Mouse (Mus musculus) heart, adult 18-20 months (tissue): Measurements from ENCODE around the gene 1500015O10Rik. TPM values are rescaled to one million over a fixed set of nuclear protein-coding genes. Genes with fewer than 3 reads are reported as not detected.

Experiments
- DNase-seq, 2 experiments: peaks; one replicate each; pipeline ENCODE4 v3.0.0; 2021 to 2022; ENCODE audit warnings: mixed read lengths in 1 of 2
- long read RNA-seq, 2 experiments: library from polyadenylated mRNA; stranded (forward); transcript quantifications; one replicate each; pipeline ENCODE4 v2.0.0; 2021
- total RNA-seq, 2 experiments: library from RNA; stranded (reverse); gene quantifications; 2 replicates each; pipeline ENCODE4 v1.2.3; 2021

The 1500015O10Rik gene
- total RNA-seq = 1 to 10 TPM; 1.5 to 3.9 TPM
- long read RNA-seq, experiment 1, partial matches to known transcripts = 9 of 10 reads
- long read RNA-seq, experiment 1, other reads (novel, unspliced or antisense) = 0 of 10 reads
- long read RNA-seq, experiment 2, partial matches to known transcripts = 6 of 7 reads
- long read RNA-seq, experiment 2, other reads (novel, unspliced or antisense) = 0 of 7 reads

- peak; percentile 39 to 71 for DNase-seq
These were observed at the start of gene 1500015O10Rik for GRCm38 (mm10) chr1:43730491-43730924. Gene 1500015O10Rik, plus strand, starts transcription at chr1:43730602.

GRCm38 (mm10) chr1:43689983-43690382 is 40.4 kb upstream of the 1500015O10Rik start:
- DNase-seq = no peak

DNA sequence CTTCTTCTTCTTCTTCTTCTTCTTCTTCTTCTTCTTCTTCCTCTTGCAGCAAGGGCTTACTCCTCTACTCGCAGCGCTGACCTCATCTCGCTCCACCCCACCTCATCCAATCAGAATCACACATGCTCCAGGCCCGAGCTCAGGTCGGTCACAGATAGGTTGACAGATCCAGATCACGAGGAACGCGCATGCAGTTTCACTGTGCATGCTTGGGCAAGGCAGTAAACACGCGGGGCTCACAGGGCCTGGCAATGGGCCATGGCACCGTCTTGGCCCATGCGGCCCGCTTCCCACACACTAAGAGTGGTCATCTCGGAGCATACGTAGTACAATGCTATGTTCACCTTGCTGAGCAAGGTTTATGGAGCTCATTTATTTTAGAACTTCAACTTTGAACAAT is 39.9 kb upstream of the 1500015O10Rik start:
- DNase-seq = no peak

DNA sequence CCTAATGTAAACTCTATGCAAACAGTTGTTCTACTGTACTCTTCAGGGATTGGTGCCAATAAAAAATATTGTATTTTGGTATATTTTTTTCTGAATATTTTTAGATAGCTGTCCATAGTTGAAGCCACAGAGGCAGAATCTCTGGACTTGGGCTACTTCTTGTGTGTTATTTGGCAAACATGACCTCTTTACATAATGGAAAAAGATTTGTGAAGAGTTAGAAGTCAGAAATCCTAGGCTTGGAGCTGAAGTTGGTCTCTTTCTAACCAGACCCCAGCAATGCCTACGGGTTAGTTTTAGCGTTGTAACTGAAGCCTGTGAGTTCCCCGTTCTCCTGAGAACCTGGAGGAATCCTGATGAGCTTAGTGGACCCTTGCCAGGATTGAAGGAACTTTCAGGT is 36.3 kb upstream of the 1500015O10Rik start:
- no peak for DNase-seq

DNA sequence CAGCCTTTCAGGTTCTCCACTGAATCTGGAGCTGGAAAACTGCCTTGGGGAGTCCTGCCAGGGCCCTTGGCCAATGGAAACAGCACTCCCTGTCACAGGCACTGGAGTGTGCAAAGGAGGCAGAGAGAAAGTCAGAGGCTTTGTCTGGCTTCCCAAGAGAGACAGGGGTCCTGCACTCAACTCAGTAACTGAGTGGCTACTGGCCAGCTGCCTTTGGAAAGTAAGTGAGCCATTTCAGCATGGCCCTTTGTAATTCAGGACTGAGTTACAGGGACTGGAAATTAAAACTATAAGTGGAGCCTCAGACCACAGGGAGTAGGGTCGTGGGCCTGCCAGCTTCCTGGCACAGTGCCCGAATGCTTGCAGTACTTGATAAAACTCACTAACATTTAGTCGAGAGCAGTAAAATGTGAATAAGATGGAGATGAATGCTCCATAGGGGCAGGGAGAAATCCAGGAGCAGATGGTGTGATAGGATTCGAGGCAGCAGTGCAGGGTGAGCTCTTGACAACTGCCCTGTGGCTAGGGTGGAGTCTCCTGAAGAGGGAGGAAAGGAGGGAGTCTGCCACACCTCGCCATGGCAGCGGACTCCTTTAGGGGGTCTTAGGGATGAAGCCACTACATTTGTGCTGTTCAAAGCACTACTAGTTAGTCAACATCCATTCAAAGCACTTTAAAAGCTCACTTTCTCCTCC is 35.4 kb upstream of the 1500015O10Rik start:
- peak; percentile 93 to 95 for DNase-seq

GRCm38 (mm10) chr1:43698577-43699000 is 31.8 kb upstream of the 1500015O10Rik start:
- DNase-seq = peak; percentile 49 to 75

GRCm38 (mm10) chr1:43714841-43715240 is 15.6 kb upstream of the 1500015O10Rik start:
- peak in 1 of 2 experiments; percentile 15 for DNase-seq

DNA sequence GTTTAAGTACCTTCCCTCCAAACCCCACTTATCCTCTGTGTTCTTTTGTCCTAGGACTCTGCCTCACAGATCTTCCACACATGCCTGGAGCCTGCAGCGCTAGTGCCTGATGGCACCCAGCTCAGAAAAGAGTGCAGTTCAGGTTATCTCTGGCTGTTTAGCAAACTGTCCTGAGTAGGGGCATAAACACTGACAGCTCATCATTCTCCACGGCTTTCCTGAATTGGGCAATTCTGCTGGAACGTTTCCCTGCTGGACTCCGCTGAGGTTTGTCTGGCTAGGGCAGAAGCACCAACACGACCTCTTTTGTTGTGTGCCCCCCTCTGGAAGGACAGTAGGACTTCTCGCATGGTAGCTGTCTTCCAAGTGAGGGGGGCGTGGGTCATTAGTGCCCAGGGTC is 12.4 kb upstream of the 1500015O10Rik start:
- peak; percentile 11 for DNase-seq

DNA sequence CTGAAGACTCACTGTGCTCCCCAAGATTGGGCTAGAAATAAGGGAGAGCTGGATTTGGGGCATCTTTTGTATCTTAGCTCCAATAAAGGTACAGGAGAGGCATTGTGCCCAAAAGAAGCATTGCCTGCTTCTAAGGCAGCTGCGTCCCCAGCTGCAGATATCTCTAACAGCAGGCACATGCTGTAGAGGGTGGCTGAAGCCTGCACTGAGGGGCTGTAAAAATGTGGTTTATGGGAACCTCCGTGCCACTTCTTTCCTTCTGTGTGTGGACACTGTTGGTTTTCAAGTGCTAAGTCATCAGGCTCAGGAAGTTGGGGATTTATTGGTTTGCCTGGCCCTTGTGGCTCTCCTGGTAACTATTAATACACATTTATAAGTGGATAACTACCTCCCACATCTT is 11.6 kb upstream of the 1500015O10Rik start:
- DNase-seq = no peak

GRCm38 (mm10) chr1:43722459-43722858 is 7.9 kb upstream of the 1500015O10Rik start:
- DNase-seq = no peak

GRCm38 (mm10) chr1:43732100-43732499 is 1.7 kb downstream of the 1500015O10Rik start:
- no peak for DNase-seq

- no peak for DNase-seq
These were observed 2.3 kb downstream of the 1500015O10Rik start for GRCm38 (mm10) chr1:43732657-43733056.

GRCm38 (mm10) chr1:43737812-43738518 is 7.6 kb downstream of the 1500015O10Rik start:
- DNase-seq = peak; percentile 9 to 61

GRCm38 (mm10) chr1:43738519-43738894 is 8.1 kb downstream of the 1500015O10Rik start:
- no peak for DNase-seq

GRCm38 (mm10) chr1:43754448-43755312 is 24.3 kb downstream of the 1500015O10Rik start:
- peak in 1 of 2 experiments; percentile 45 for DNase-seq

DNA sequence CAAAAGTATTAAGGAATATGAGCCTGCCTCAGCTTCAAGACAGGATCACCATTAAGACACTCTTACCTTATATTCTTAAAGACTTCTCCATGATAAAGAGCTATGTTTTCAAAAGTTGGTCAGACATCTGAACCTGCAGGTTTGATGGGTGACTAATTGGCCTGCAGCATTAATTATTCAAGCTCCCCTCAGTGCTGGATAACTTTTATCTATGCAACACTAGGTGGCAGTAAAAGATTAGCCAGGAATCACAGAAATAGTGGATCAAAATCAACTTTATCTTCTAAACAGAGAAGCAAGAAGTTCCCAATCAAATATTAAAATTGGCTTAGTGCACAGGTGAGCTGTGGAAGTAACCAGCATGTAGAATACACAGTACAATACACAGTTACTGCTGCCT is 29.7 kb downstream of the 1500015O10Rik start:
- DNase-seq = no peak

GRCm38 (mm10) chr1:43764481-43764880 is 34.1 kb downstream of the 1500015O10Rik start:
- DNase-seq = no peak

DNA sequence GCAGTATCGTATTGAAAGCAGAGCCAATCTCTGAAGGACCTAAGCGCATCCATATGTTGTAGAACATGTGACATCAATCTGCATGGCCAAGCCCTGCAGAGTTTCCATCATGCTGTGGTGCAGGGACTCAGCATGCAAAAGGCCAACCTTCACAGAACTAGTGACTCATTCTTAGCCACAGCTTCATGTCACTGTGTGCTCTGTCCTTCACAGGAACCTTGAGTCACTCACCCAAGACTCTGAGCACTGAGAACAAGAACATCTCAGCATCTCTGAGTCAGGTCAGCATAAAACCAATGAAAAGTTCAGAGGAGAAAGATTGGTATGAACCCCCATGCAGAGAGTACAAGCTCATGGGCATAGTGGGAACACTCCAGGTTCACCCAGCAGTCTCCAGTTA is 35.9 kb downstream of the 1500015O10Rik start:
- no peak for DNase-seq

- DNase-seq = no peak
These were observed 38.1 kb downstream of the 1500015O10Rik start for GRCm38 (mm10) chr1:43768385-43768990.

- no peak for DNase-seq
These were observed 38.9 kb downstream of the 1500015O10Rik start for GRCm38 (mm10) chr1:43769348-43769747.

- DNase-seq = no peak
These were observed 39.6 kb downstream of the 1500015O10Rik start for GRCm38 (mm10) chr1:43770032-43770431.

DNA sequence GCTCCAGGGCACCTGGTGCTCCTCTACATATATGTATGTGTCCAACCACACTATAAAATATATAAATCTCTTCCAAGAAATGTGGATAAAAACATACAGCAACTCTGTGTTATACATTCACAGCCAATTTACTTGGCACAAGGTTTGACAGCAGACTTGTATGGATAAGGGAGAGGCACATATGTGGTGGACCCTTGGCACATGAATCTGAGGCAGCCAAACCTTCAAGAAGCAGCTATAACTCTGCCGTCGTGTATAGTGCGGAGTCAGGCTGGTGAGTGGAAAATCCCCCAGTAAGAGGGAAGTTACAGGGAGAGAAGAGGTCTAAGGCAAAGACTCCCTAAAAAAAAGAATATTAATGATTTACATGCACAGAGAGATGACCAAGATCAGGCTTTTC is 42.3 kb downstream of the 1500015O10Rik start:
- no peak for DNase-seq
